Mouse (Mus musculus) retina, adult 2 months (tissue): ENCODE data around the gene Ikbke.
"Not testable (repeated sequence)": the region's sequence is repeated elsewhere in the genome, so short reads cannot be mapped to it uniquely, and the experiment has no call there.

Source experiments
- DNase-seq: peaks from one replicate; pipeline ENCODE4 v3.0.0-alpha.2; 2012; ENCODE audit warnings: low read depth, low spot score

Gene Ikbke

DNA sequence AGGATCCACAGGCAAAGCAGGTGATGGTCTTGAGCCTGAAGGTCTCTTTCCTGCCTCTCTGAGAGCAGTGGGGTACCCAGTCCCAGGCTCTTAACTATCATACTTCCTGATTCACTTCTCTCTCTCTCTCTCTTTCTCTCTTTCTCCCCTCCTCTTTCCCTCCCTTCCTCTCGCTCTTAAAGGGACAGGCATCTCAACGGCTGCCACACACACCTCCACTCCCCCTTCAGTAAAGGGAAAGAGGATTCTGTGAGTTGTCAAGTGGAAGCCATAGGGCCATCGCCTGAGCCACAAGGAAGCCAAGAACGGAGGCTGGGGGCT, at the start of gene Ikbke:
Gene Ikbke (minus strand): TSS at position 151 of the 321 bp plus-strand sequence.
- DNase-seq, result no peak

GRCm38 (mm10) chr1:131329093-131329492, 49.7 kb upstream of the Ikbke start:
- DNase-seq, result not testable (repeated sequence)

- no peak for DNase-seq
These were observed 47.8 kb upstream of the Ikbke start for GRCm38 (mm10) chr1:131327167-131327566.

DNA sequence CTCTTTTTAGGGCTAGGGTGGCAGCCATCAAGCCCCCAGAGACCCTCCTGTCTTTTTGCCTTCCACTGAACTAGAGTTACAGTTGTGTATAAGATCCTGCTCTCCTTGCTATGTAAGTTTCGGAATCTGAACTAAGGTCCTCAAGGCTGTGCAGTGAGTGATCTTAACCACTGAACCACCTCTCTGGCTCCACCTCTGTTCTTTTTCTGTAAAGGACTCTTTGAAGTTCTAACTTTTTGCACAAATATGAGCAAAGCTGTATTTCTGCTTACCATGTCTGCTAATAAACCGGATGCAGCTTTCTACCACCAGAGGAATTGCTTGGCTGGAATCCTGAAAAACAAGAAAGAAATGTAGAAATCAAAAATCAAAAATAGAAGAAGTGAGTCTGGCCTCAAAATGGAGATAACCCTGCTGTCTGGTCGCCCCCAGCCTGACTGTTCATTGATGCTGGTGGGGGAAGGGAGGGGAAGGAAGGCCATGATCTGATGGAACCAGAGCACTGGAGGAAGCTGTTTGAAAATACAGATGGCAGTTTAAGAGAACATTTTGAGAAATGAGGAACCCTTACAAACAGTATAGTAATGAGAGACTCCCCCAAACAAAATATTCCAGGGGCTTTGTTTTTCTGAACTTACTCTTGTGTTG, 45.5 kb upstream of the Ikbke start:
- DNase-seq, result no peak

GRCm38 (mm10) chr1:131319598-131320330, 40.4 kb upstream of the Ikbke start:
- DNase-seq, result peak; percentile 16

- no peak for DNase-seq
These were observed 39.0 kb upstream of the Ikbke start for GRCm38 (mm10) chr1:131318397-131318796.

DNA sequence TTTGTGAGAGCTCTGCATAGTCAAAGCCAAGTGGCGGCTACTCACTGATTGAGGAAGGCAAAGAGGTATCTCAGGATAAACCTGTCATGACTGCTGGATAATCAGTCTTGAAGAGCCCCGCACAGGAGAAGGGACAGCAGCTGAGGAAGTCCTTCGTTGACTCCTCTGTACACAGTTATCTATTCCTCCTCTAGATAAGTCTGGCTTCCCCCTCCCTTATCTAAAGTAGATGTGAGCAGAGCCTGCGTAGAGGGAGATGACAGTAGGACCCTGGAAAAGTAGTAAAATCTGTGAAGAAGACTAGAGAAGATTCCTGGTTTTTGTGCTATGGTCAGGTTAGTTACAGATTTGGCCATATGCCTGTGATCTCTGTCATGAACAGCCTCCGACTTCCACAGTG, 38.2 kb upstream of the Ikbke start:
- DNase-seq, result no peak

DNA sequence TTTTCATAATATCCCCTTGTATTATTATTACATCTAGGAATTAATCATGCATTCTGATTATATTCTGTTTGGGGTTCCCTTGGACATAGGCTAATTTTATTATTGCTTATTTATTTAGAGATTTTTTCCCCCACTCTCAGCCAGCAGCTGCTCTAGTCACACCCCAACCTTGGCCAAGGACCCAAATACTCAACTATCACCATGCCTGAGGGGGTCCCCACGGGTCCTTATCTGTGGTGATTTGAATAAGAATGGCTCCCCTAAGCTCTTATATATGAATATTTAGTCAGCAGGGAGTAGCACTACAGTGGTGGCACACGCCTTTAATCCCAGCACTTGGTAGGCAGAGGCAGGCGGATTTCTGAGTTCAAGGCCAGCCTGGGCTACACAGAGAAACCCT, 31.9 kb upstream of the Ikbke start:
- DNase-seq, result no peak

DNA sequence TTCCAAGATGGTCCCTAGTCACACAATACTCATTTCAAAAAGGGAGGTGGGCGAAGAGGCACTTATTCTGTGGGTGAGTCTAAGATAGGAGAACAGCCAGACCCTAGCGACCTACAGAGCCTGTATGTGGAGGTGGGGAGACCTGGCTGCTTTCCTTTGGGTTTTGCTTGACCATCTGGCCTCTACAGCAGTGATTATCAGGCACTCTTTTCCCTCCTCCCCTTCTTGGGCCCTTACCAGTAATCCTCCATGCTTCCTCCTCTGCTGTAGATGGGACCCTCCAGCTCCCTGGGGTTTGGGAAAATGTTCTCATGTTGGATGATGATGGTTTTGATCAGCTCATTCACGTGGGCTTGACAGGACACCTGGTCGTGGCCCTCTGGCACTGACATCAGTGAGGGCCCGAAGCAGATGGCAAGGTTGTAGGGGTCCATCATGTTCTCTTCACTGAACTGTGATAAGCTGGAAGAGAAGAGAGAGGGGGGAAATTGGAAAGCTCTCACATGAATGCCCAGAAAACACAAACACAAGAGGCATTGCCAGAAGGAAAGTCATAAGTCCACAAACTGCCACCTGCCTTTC, 30.9 kb upstream of the Ikbke start:
- no peak for DNase-seq

- DNase-seq, result no peak
These were observed 21.3 kb upstream of the Ikbke start for GRCm38 (mm10) chr1:131300750-131301149.

- DNase-seq, result no peak
These were observed 20.4 kb upstream of the Ikbke start for GRCm38 (mm10) chr1:131299788-131300187.

- DNase-seq, result no peak
These were observed 19.8 kb upstream of the Ikbke start for GRCm38 (mm10) chr1:131299240-131299639.

GRCm38 (mm10) chr1:131298171-131298570, 18.8 kb upstream of the Ikbke start:
- no peak for DNase-seq

GRCm38 (mm10) chr1:131296726-131297125, 17.3 kb upstream of the Ikbke start:
- no peak for DNase-seq

DNA sequence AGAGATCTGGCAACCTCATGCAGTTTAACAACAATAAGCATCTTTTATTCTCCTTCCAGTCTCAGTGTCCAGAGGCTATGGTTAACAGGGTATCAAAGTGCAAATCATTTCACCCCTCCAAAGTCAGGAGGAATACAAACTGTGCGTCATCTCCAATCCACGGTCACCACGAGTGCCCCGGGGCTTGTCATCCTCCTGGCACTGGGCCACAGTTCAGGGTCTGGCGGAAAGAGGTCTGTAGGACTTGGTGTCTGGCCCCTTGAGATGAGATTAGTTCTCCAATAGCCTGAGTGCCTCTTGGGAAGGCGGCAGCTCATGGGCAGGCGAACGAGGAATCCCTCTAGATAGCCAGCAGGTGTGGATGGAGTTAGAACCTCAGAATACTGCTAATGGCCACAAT, 15.8 kb upstream of the Ikbke start:
- no peak for DNase-seq

DNA sequence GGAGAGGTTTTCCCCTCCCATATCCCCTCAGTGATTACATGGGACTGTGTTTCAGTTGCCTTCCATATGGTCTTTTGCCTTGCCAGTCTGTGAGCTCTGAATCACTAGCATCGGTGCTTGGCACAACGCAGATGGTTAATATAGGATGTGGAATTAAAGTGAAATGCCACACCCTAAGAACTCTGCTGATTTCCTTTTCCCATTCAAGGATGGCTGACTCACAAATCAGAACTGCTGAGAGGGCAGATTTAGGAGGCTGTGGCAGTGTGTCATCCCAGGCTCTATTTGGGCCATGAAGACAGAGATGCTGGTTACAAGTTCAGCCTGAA, 14.5 kb upstream of the Ikbke start:
- DNase-seq, result no peak

- DNase-seq, result no peak
These were observed 14.0 kb upstream of the Ikbke start for GRCm38 (mm10) chr1:131293221-131293921.

GRCm38 (mm10) chr1:131290648-131291047, 11.2 kb upstream of the Ikbke start:
- DNase-seq, result peak; percentile 18

DNA sequence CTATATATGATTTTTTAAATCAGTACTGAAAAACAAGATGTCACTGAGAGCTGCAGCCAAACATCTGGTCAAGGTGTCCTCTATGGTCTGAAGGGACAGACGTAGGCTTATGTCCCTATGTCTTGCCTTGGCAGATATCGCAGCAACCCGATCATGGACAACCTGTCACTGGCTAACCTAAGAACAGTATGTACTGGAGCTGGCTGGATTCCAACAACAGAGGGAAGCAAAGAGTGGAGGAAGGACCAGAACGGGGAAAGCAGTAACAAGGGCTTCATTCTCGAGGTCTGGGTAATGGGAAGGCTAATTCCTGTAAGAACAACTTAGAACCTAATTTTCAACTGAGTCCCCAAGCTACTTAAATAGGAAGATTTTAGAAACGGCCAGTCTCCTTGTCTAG, 9.5 kb upstream of the Ikbke start:
- no peak for DNase-seq

- DNase-seq, result no peak
These were observed 7.9 kb upstream of the Ikbke start for GRCm38 (mm10) chr1:131287267-131287666.

- DNase-seq, result no peak
These were observed 7.4 kb upstream of the Ikbke start for GRCm38 (mm10) chr1:131286803-131287202.

DNA sequence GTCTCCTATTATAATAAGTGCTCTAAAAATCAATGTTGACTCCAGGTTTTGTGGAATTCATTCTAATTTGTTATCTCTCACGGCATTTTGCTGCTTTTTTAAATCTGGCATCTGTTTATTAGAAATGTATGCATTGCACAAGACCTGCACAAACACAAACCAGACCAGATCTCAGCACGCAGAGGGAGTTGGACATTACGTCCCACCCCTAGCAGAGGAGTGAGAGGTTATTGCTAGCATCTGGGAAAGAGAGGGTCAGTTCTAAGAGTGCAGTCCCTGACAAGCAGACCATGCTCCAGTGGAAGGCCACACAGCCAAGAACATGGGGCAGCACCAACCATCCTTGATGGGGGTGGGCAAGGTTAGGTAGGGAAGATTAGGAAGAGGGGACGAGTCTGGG, 5.2 kb upstream of the Ikbke start:
- DNase-seq, result no peak

- DNase-seq, result no peak
These were observed 4.8 kb upstream of the Ikbke start for GRCm38 (mm10) chr1:131284167-131284566.
